Mouse (Mus musculus) stomach, embryonic 14.5 days (tissue): ENCODE measurements around the gene Asic2. TPM values are rescaled to one million over a fixed set of nuclear protein-coding genes. Genes with fewer than 3 reads are reported as not detected.

Source experiments
- ATAC-seq: fragments of 200-750 bp; cut with Nextera tagmentation; 2 replicates; pipeline ENCODE4 v1.8.0; 2017; ENCODE audit warnings: low read depth, moderate TSS enrichment; ENCODE audit not compliant: insufficient number of reproducible peaks, insufficient read depth, low FRiP score
- H3K27ac ChIP-seq: fragments of 300-500 bp; sonication (generic); 2 replicates; pipeline ENCODE4 v1.5.1; 2014; ENCODE audit warnings: mild to moderate bottlenecking, low read length, moderate library complexity, mixed read lengths
- H3K27me3 ChIP-seq: fragments of 300-500 bp; sonication (generic); 2 replicates; pipeline ENCODE4 v1.6.1; 2014; ENCODE audit warnings: low read length, control low read depth, mixed read lengths; ENCODE audit not compliant: control insufficient read depth, insufficient read depth
- H3K36me3 ChIP-seq: fragments of 300-500 bp; sonication (generic); 2 replicates; pipeline ENCODE4 v1.6.1; 2014; ENCODE audit warnings: mild to moderate bottlenecking, control low read depth, low read length, moderate library complexity, mixed read lengths; ENCODE audit not compliant: control insufficient read depth, insufficient read depth
- H3K4me1 ChIP-seq: fragments of 300-500 bp; sonication (generic); 2 replicates; pipeline ENCODE4 v1.6.1; 2014; ENCODE audit warnings: low read length, control low read depth, mixed read lengths; ENCODE audit not compliant: control insufficient read depth, insufficient read depth
- H3K4me2 ChIP-seq: fragments of 300-500 bp; sonication (generic); replicated peaks from 2 replicates; pipeline ENCODE4 v1.6.1; 2014; ENCODE audit warnings: low read depth, low read length, control low read depth
- H3K4me3 ChIP-seq: fragments of 300-500 bp; sonication (generic); 2 replicates; pipeline ENCODE4 v1.5.1; 2014; ENCODE audit warnings: low read depth, low read length, control low read depth
- H3K9ac ChIP-seq: fragments of 300-500 bp; sonication (generic); replicated peaks from 2 replicates; pipeline ENCODE4 v1.6.1; 2014; ENCODE audit warnings: low read depth, mild to moderate bottlenecking, control low read depth, low read length, moderate library complexity, mixed read lengths
- H3K9me3 ChIP-seq: fragments of 300-500 bp; sonication (generic); 2 replicates; pipeline ENCODE4 v1.6.1; 2016; ENCODE audit warnings: low read depth, low read length, control low read depth; ENCODE audit not compliant: control insufficient read depth
- WGBS: fragments of 180-500 bp; shearing (Covaris S2); extraction: QIAGEN DNeasy Blood & Tissue Kit; methylation state at CpG from one replicate; pipeline ENCODE4 v1.1.7; 2014; 5-methylcytosine and 5-hydroxymethylcytosine counted together
- polyA plus RNA-seq: library from polyadenylated mRNA; unstranded; fragments of >200 nt; fragmentation: Nextera tagmentation; extraction: Ambion mirVana; gene quantifications from 2 replicates; pipeline ENCODE4 v1.2.1, GENCODE M21; 2014

Gene Asic2
- polyA plus RNA-seq, 1 experiment from 2014 or later, result 0.27 TPM

GRCm38 (mm10) chr11:81800899-81801298 lies 167.4 kb downstream of the Asic2 start:
- no peak overlapping the region for H3K27ac ChIP-seq
- no peaks in the 10 kb centered on the region for H3K9me3 ChIP-seq
- no peak overlapping the region for H3K4me2 ChIP-seq
- 66% methylated on average over 4 of the region's 4 CpGs for WGBS
- no peaks in the 10 kb centered on the region for H3K27me3 ChIP-seq
- ATAC-seq, result no peak
- no peak overlapping the region for H3K9ac ChIP-seq
- no peaks in the 10 kb centered on the region for H3K36me3 ChIP-seq
- no peak overlapping the region for H3K4me3 ChIP-seq
- no peaks in the 10 kb centered on the region for H3K4me1 ChIP-seq

- H3K27ac ChIP-seq, result no peak overlapping the region
- H3K9me3 ChIP-seq, result no peaks in the 10 kb centered on the region
- no peak for ATAC-seq
- H3K36me3 ChIP-seq, result no peaks in the 10 kb centered on the region
- no peaks in the 10 kb centered on the region for H3K27me3 ChIP-seq
- 79% methylated on average over 2 of the region's 2 CpGs for WGBS
- H3K4me1 ChIP-seq, result no peaks in the 10 kb centered on the region
- no peak overlapping the region for H3K9ac ChIP-seq
- no peak overlapping the region for H3K4me3 ChIP-seq
- H3K4me2 ChIP-seq, result no peak overlapping the region
Measured at GRCm38 (mm10) chr11:81793588-81793987, 174.7 kb downstream of the Asic2 start.

GRCm38 (mm10) chr11:81791579-81791978 lies 176.7 kb downstream of the Asic2 start:
- no peak for ATAC-seq
- Histone ChIP-seq H3K27ac (no peak overlapping the region), H3K36me3 (no peaks in the 10 kb centered on the region), H3K9me3 (no peaks in the 10 kb centered on the region), H3K9ac (no peak overlapping the region), H3K27me3 (no peaks in the 10 kb centered on the region), H3K4me3 (no peak overlapping the region), H3K4me2 (no peak overlapping the region), H3K4me1 (no peaks in the 10 kb centered on the region)
- whole genome bisulfite sequencing, result 50% methylated on average over 1 of the region's 1 CpGs

- 91% methylated on average over 2 of the region's 2 CpGs for WGBS
- Histone ChIP-seq H3K9ac (no peak overlapping the region), H3K9me3 (no peaks in the 10 kb centered on the region), H3K27me3 (no peaks in the 10 kb centered on the region), H3K4me3 (no peak overlapping the region), H3K27ac (no peak overlapping the region), H3K4me2 (no peak overlapping the region), H3K4me1 (no peaks in the 10 kb centered on the region), H3K36me3 (no peaks in the 10 kb centered on the region)
- ATAC-seq, result no peak
Measured at GRCm38 (mm10) chr11:81780596-81780995, 187.7 kb downstream of the Asic2 start.

- H3K27ac ChIP-seq, result no peak overlapping the region
- WGBS, result 89% methylated on average over 7 of the region's 7 CpGs
- H3K27me3 ChIP-seq, result no peaks in the 10 kb centered on the region
- no peak for ATAC-seq
- no peaks in the 10 kb centered on the region for H3K36me3 ChIP-seq
- no peak overlapping the region for H3K9ac ChIP-seq
- H3K9me3 ChIP-seq, result no peaks in the 10 kb centered on the region
- no peak overlapping the region for H3K4me2 ChIP-seq
- no peak overlapping the region for H3K4me3 ChIP-seq
- no peaks in the 10 kb centered on the region for H3K4me1 ChIP-seq
Measured at GRCm38 (mm10) chr11:81779881-81780280, 188.4 kb downstream of the Asic2 start.

GRCm38 (mm10) chr11:81771195-81771895 lies 196.9 kb downstream of the Asic2 start:
- Histone ChIP-seq H3K4me3 (no peak overlapping the region), H3K9ac (no peak overlapping the region), H3K27ac (no peak overlapping the region), H3K4me2 (no peak overlapping the region), H3K27me3 (no peaks in the 10 kb centered on the region), H3K9me3 (no peaks in the 10 kb centered on the region), H3K36me3 (no peaks in the 10 kb centered on the region), H3K4me1 (no peaks in the 10 kb centered on the region)
- no peak for ATAC-seq
- WGBS, result 20% methylated on average over 7 of the region's 7 CpGs

- WGBS, result 63% methylated on average over 5 of the region's 5 CpGs
Measured at GRCm38 (mm10) chr11:81769691-81770260, 198.5 kb downstream of the Asic2 start.

GRCm38 (mm10) chr11:81768305-81768704 lies 200.0 kb downstream of the Asic2 start:
- Histone ChIP-seq H3K27ac (no peak overlapping the region), H3K9ac (no peak overlapping the region), H3K4me1 (no peaks in the 10 kb centered on the region), H3K27me3 (no peaks in the 10 kb centered on the region), H3K4me3 (no peak overlapping the region), H3K9me3 (no peaks in the 10 kb centered on the region), H3K4me2 (no peak overlapping the region), H3K36me3 (no peaks in the 10 kb centered on the region)
- no peak for ATAC-seq
- WGBS, result 92% methylated on average over 2 of the region's 2 CpGs

More at GRCm38 (mm10) chr11:81769691-81770260, 198.5 kb downstream of the Asic2 start:
- Histone ChIP-seq H3K27me3 (no peaks in the 10 kb centered on the region), H3K4me1 (no peaks in the 10 kb centered on the region), H3K4me2 (no peak overlapping the region), H3K27ac (no peak overlapping the region), H3K9ac (no peak overlapping the region), H3K9me3 (no peaks in the 10 kb centered on the region), H3K36me3 (no peaks in the 10 kb centered on the region), H3K4me3 (no peak overlapping the region)
- no peak for ATAC-seq

GRCm38 (mm10) chr11:81767781-81768180 lies 200.5 kb downstream of the Asic2 start:
- H3K27ac ChIP-seq, result no peak overlapping the region
- no peaks in the 10 kb centered on the region for H3K4me1 ChIP-seq
- no peak overlapping the region for H3K9ac ChIP-seq
- ATAC-seq, result no peak
- H3K27me3 ChIP-seq, result no peaks in the 10 kb centered on the region
- no peaks in the 10 kb centered on the region for H3K36me3 ChIP-seq
- no peaks in the 10 kb centered on the region for H3K9me3 ChIP-seq
- no peak overlapping the region for H3K4me2 ChIP-seq
- no peak overlapping the region for H3K4me3 ChIP-seq
- 11% methylated on average over 1 of the region's 1 CpGs for WGBS
